Mouse (Mus musculus) layer of hippocampus, adult 18-20 months (tissue): ENCODE data around the gene Tnfsf10. TPM values are rescaled to one million over a fixed set of nuclear protein-coding genes. Genes with fewer than 3 reads are reported as not detected.

Experiments
- DNase-seq, 2 experiments: peaks; one replicate each; pipeline ENCODE4 v3.0.0; 2022; ENCODE audit warnings: low spot score in 2 of 2
- total RNA-seq, 2 experiments: library from RNA; stranded (reverse); gene quantifications; 2 replicates each; pipeline ENCODE4 v1.2.3; 2021

The Tnfsf10 gene
- total RNA-seq, 2 experiments from 2014 or later = 0.63 to 0.72 TPM

GRCm38 (mm10) chr3:27302339-27303022 is 14.3 kb upstream of the Tnfsf10 start:
- DNase-seq = no peak

GRCm38 (mm10) chr3:27306815-27307214 is 10.0 kb upstream of the Tnfsf10 start:
- DNase-seq = no peak

GRCm38 (mm10) chr3:27310973-27311372 is 5.9 kb upstream of the Tnfsf10 start:
- peak; percentile 7 to 40 for DNase-seq

- no peak for DNase-seq
Observed at GRCm38 (mm10) chr3:27311475-27311874, 5.4 kb upstream of the Tnfsf10 start.

GRCm38 (mm10) chr3:27314506-27315164 is 2.2 kb upstream of the Tnfsf10 start:
- DNase-seq = no peak

GRCm38 (mm10) chr3:27317288-27318024 is 628 bp downstream of the Tnfsf10 start:
- DNase-seq = no peak

GRCm38 (mm10) chr3:27319650-27320049 is 2.8 kb downstream of the Tnfsf10 start:
- no peak for DNase-seq

- no peak for DNase-seq
Observed at GRCm38 (mm10) chr3:27320613-27321495, 4.0 kb downstream of the Tnfsf10 start.

- no peak for DNase-seq
Observed at GRCm38 (mm10) chr3:27322591-27322990, 5.8 kb downstream of the Tnfsf10 start.

GRCm38 (mm10) chr3:27323551-27323950 is 6.7 kb downstream of the Tnfsf10 start:
- no peak for DNase-seq

GRCm38 (mm10) chr3:27326633-27327191 is 9.9 kb downstream of the Tnfsf10 start:
- no peak for DNase-seq

GRCm38 (mm10) chr3:27330706-27331105 is 13.9 kb downstream of the Tnfsf10 start:
- no peak for DNase-seq

- peak in 1 of 2 experiments; percentile 71 for DNase-seq
Observed at GRCm38 (mm10) chr3:27338437-27338836, 21.6 kb downstream of the Tnfsf10 start.

GRCm38 (mm10) chr3:27338887-27339286 is 22.1 kb downstream of the Tnfsf10 start:
- DNase-seq = no peak

GRCm38 (mm10) chr3:27340757-27341156 is 23.9 kb downstream of the Tnfsf10 start:
- no peak for DNase-seq

- no peak for DNase-seq
Observed at GRCm38 (mm10) chr3:27342462-27342861, 25.6 kb downstream of the Tnfsf10 start.

- DNase-seq = no peak
Observed at GRCm38 (mm10) chr3:27345526-27345925, 28.7 kb downstream of the Tnfsf10 start.

GRCm38 (mm10) chr3:27348462-27348861 is 31.6 kb downstream of the Tnfsf10 start:
- peak; percentile 79 to 95 for DNase-seq

GRCm38 (mm10) chr3:27351105-27351504 is 34.3 kb downstream of the Tnfsf10 start:
- no peak for DNase-seq

- DNase-seq = no peak
Observed at GRCm38 (mm10) chr3:27359100-27359720, 42.4 kb downstream of the Tnfsf10 start.
